Mouse (Mus musculus) embryonic facial prominence, embryonic 12.5 days (tissue): ENCODE results near the gene Wdr31. TPM values are rescaled to one million over a fixed set of nuclear protein-coding genes. Genes with fewer than 3 reads are reported as not detected.

Experiments used
- ATAC-seq: fragments of 200-750 bp; cut with Nextera tagmentation; 2 replicates; pipeline ENCODE4 v1.8.0; 2017; ENCODE audit not compliant: insufficient number of reproducible peaks, insufficient read depth, low FRiP score, low TSS enrichment
- H3K27ac ChIP-seq: fragments of 300-500 bp; sonication (generic); 2 replicates; pipeline ENCODE4 v1.5.1; 2016; ENCODE audit warnings: mild to moderate bottlenecking
- H3K27me3 ChIP-seq: fragments of 300-500 bp; sonication (generic); 2 replicates; pipeline ENCODE4 v1.6.1; 2016; ENCODE audit warnings: mild to moderate bottlenecking, moderate library complexity
- H3K36me3 ChIP-seq: fragments of 300-500 bp; sonication (generic); 2 replicates; pipeline ENCODE4 v1.6.1; 2016; ENCODE audit warnings: mild to moderate bottlenecking
- H3K4me1 ChIP-seq: fragments of 300-500 bp; sonication (generic); 2 replicates; pipeline ENCODE4 v1.6.1; 2016
- H3K4me2 ChIP-seq: fragments of 300-500 bp; sonication (generic); replicated peaks from 2 replicates; pipeline ENCODE4 v1.6.1; 2016; ENCODE audit warnings: mild to moderate bottlenecking, moderate library complexity
- H3K4me3 ChIP-seq: fragments of 300-500 bp; sonication (generic); 2 replicates; pipeline ENCODE4 v1.5.1; 2016; ENCODE audit warnings: mild to moderate bottlenecking
- H3K9ac ChIP-seq: fragments of 300-500 bp; sonication (generic); 2 replicates; pipeline ENCODE4 v1.6.1; 2016; ENCODE audit warnings: mild to moderate bottlenecking, moderate library complexity
- H3K9me3 ChIP-seq: fragments of 300-500 bp; sonication (generic); 2 replicates; pipeline ENCODE4 v1.6.1; 2016; ENCODE audit warnings: mild to moderate bottlenecking, moderate library complexity
- WGBS: fragments of 180-500 bp; shearing (Covaris S2); methylation state at CpG from one replicate; pipeline ENCODE4 v1.1.7; 2016; 5-methylcytosine and 5-hydroxymethylcytosine counted together
- polyA plus RNA-seq: library from polyadenylated mRNA; unstranded; fragments of >200 nt; fragmentation: Nextera tagmentation; extraction: Ambion mirVana; gene quantifications from 2 replicates; pipeline ENCODE4 v1.2.1, GENCODE M21; 2016

Wdr31 gene
- polyA plus RNA-seq, 1 experiment from 2014 or later: 8.8 TPM

DNA sequence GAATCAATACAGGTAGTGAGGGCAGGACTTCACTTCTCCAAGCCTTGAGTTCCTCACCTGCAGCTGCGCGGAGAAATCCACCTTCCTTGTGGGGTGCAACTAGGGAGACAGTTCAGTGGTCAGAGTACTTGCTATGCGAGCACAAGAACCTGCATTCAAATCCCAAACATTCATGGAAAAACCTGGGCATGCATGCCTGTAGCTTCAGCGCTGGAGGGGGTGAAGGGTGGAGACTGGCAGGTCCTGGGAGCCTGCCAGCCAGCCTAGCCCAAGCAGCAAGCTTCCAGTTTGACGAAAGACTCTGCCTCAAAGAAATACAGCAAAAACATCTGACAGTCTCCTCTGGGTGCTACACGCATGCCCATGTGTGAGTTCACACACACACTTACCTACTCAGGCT lies 35.6 kb downstream of the Wdr31 start, which contains the start of gene Rnf183:
TSS of gene Rnf183 (minus strand) at position 172 of the 400 bp plus-strand sequence.
- Histone ChIP-seq H3K4me1 (no peaks in the 10 kb centered on the region), H3K9me3 (no peaks in the 10 kb centered on the region), H3K27me3 (no peaks in the 10 kb centered on the region), H3K9ac (no peak within 1 kb of the TSS), H3K4me2 (no peak within 1 kb of the TSS), H3K36me3 (no peaks in the 10 kb centered on the region), H3K27ac (no peak within 1 kb of the TSS), H3K4me3 (no peak within 1 kb of the TSS)
- ATAC-seq: no peak
- WGBS: 79% methylated on average over 6 of the region's 6 CpGs

DNA sequence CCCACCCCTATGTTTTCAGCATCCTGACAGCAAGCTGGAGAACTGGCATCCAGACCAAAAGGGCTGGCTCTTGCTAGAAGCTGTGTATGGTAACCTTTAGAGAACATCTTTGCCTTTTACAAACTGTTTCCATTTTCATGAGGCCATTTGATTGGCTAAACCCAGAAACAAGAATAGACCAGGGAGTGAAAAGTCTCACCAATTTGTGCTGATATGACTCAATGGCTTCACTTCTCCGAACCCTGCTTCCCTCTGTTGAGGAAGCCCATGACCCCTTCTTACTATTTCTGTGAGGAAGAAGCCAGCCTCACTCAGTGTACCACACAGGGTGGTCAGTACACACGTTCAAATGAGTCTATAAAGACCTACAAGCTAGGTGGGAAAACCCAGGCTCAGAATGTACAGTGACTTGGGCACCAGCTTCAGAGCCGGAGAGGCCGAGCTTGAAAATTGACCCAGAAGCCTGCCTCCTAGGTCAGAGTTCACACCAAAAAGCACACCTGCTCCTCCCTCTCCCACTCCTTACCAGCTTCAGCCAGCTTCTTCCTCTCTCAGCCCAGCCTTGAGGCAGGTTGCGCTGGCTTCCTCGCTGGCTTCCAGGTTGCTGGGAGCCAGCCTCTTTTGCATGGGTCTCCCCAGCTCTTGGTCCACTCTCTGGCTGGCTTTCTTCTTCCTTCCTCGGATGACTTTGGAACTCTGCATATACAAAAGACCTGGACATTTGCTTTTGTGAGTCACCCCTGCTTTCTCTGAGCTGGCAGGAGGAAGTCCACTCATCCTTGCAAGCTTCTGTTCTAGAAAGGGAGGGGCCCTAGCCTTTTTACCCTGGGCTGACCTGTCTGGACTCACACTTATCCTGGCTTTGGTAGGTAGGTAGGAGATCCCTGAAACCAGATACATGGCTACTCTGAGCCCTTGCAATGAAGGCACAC lies 36.5 kb downstream of the Wdr31 start:
- Histone ChIP-seq H3K4me3 (no peak overlapping the region), H3K4me2 (no peak overlapping the region), H3K27me3 (no peaks in the 10 kb centered on the region), H3K9ac (no peak overlapping the region), H3K36me3 (no peaks in the 10 kb centered on the region), H3K27ac (no peak overlapping the region), H3K4me1 (no peaks in the 10 kb centered on the region), H3K9me3 (no peaks in the 10 kb centered on the region)
- no peak for ATAC-seq
- 74% methylated on average over 7 of the region's 7 CpGs for WGBS

- Histone ChIP-seq H3K4me1 (no peaks in the 10 kb centered on the region), H3K4me3 (no peak overlapping the region), H3K9ac (no peak overlapping the region), H3K4me2 (no peak overlapping the region), H3K36me3 (no peaks in the 10 kb centered on the region), H3K27ac (no peak overlapping the region), H3K27me3 (no peaks in the 10 kb centered on the region), H3K9me3 (no peaks in the 10 kb centered on the region)
- ATAC-seq: no peak
- WGBS: 84% methylated on average over 4 of the region's 4 CpGs
Measured at GRCm38 (mm10) chr4:62431522-62431921, 39.2 kb downstream of the Wdr31 start.

DNA sequence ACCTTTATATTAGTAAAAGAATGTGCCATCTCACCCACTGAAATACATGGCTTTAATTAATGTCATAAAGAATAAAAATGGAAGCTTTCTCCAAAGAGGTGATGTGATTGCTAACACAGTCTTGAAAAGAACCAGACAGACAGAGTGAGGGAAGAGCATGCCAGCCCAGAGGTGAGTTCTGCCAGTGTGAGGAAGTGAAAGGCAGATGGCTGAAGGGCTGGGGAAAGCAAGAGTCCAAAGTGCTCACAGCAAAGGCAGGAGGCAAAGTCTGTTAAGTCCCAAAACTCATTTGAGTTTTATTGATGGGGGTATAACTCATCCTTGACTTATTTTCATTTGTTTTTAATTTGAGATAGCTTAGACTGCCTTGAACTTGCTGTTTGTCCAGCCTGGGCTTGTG lies 40.0 kb downstream of the Wdr31 start:
- H3K27me3 ChIP-seq: no peaks in the 10 kb centered on the region
- no peak for ATAC-seq
- no peak overlapping the region for H3K9ac ChIP-seq
- H3K36me3 ChIP-seq: 0 out of 2 replicates have a peak, but pooled peaks cover 1% of the 10 kb centered on the region
- H3K4me1 ChIP-seq: no peaks in the 10 kb centered on the region
- no peak overlapping the region for H3K27ac ChIP-seq
- H3K4me3 ChIP-seq: no peak overlapping the region
- no peak overlapping the region for H3K4me2 ChIP-seq
- H3K9me3 ChIP-seq: no peaks in the 10 kb centered on the region

GRCm38 (mm10) chr4:62429616-62430015 lies 41.1 kb downstream of the Wdr31 start:
- Histone ChIP-seq H3K27me3 (no peaks in the 10 kb centered on the region), H3K4me1 (no peaks in the 10 kb centered on the region), H3K36me3 (peaks cover 12% of the 10 kb centered on the region), H3K9ac (no peak overlapping the region), H3K9me3 (no peaks in the 10 kb centered on the region), H3K27ac (no peak overlapping the region), H3K4me2 (no peak overlapping the region), H3K4me3 (no peak overlapping the region)
- ATAC-seq: no peak
- 84% methylated on average over 9 of the region's 9 CpGs for WGBS

- no peaks in the 10 kb centered on the region for H3K27me3 ChIP-seq
- H3K9me3 ChIP-seq: no peaks in the 10 kb centered on the region
- H3K36me3 ChIP-seq: peaks cover 24% of the 10 kb centered on the region
- H3K9ac ChIP-seq: no peak overlapping the region
- H3K4me3 ChIP-seq: no peak overlapping the region
- no peaks in the 10 kb centered on the region for H3K4me1 ChIP-seq
- 77% methylated on average over 17 of the region's 17 CpGs for WGBS
- peak; percentile 49; the same call in 1 of the 2 replicates for ATAC-seq
- H3K27ac ChIP-seq: no peak overlapping the region
- H3K4me2 ChIP-seq: no peak overlapping the region
Measured at GRCm38 (mm10) chr4:62427978-62428758, 42.5 kb downstream of the Wdr31 start.

DNA sequence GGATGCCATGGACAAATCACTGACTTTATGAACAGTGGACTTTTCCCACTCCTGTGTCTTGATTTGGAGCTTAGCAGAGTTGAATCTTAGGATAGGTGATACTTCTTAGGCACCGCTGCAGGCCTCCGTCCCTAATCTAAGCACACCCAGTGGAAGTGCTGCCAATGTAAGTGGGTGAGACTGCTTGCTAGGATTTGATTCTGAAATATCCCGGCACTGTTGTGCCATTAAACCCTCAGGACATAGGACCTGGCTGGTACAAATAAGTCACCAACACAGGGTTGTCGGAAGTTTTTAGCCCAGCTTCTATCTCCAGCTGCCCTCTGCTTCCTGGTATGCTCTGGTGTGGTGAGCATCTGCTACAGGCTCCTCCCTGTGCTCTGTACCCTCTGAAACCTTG lies 44.8 kb downstream of the Wdr31 start:
- ATAC-seq: no peak

GRCm38 (mm10) chr4:62419091-62419490 lies 51.6 kb downstream of the Wdr31 start:
- no peaks in the 10 kb centered on the region for H3K9me3 ChIP-seq
- WGBS: 95% methylated on average over 6 of the region's 6 CpGs
- H3K4me1 ChIP-seq: no peaks in the 10 kb centered on the region
- H3K36me3 ChIP-seq: peaks cover 98% of the 10 kb centered on the region
- no peaks in the 10 kb centered on the region for H3K27me3 ChIP-seq
- no peak overlapping the region for H3K4me3 ChIP-seq
- no peak overlapping the region for H3K27ac ChIP-seq
- no peak for ATAC-seq
- no peak overlapping the region for H3K4me2 ChIP-seq
- no peak overlapping the region for H3K9ac ChIP-seq

More for the DNA sequence above, 44.8 kb downstream of the Wdr31 start:
- Histone ChIP-seq H3K4me2 (no peak overlapping the region), H3K36me3 (peaks cover 46% of the 10 kb centered on the region), H3K27me3 (no peaks in the 10 kb centered on the region), H3K4me1 (no peaks in the 10 kb centered on the region), H3K9ac (no peak overlapping the region), H3K4me3 (no peak overlapping the region), H3K9me3 (no peaks in the 10 kb centered on the region), H3K27ac (no peak overlapping the region)
- 95% methylated on average over 4 of the region's 4 CpGs for WGBS

- H3K27me3 ChIP-seq: no peaks in the 10 kb centered on the region
- 89% methylated on average over 8 of the region's 8 CpGs for WGBS
- H3K27ac ChIP-seq: no peak overlapping the region
- no peaks in the 10 kb centered on the region for H3K4me1 ChIP-seq
- no peak for ATAC-seq
- no peaks in the 10 kb centered on the region for H3K9me3 ChIP-seq
- H3K9ac ChIP-seq: no peak overlapping the region
- no peak overlapping the region for H3K4me2 ChIP-seq
- no peak overlapping the region for H3K4me3 ChIP-seq
- H3K36me3 ChIP-seq: peaks cover 97% of the 10 kb centered on the region
Measured at GRCm38 (mm10) chr4:62418448-62418847, 52.2 kb downstream of the Wdr31 start.

GRCm38 (mm10) chr4:62411606-62412005 lies 59.1 kb downstream of the Wdr31 start:
- H3K4me1 ChIP-seq: peaks cover 16% of the 10 kb centered on the region
- 94% methylated on average over 10 of the region's 10 CpGs for WGBS
- H3K4me2 ChIP-seq: no peak overlapping the region
- no peak overlapping the region for H3K27ac ChIP-seq
- ATAC-seq: no peak
- H3K27me3 ChIP-seq: no peaks in the 10 kb centered on the region
- no peak overlapping the region for H3K9ac ChIP-seq
- H3K4me3 ChIP-seq: no peak overlapping the region
- no peaks in the 10 kb centered on the region for H3K9me3 ChIP-seq
- peaks cover 53% of the 10 kb centered on the region for H3K36me3 ChIP-seq

DNA sequence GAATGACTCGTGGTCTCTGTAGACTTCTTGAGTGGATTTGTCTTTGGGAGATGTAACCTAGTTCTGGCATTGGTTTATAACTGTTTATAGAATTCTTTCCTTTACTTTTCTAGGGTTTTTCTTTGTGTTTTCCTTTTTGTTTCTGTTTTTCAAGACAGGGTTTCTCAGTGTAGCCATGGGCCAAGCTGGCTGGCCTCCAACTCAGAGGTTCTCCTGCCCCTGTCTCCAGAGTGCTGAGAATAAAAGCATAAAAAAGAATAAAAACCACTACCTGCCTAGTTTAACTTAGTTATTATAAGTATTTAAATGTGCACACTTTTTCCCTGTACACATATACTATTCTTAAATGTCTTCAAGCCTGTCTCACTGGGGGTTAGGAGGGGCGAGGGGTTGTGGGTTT lies 60.4 kb downstream of the Wdr31 start:
- Histone ChIP-seq H3K27me3 (no peaks in the 10 kb centered on the region), H3K4me1 (peaks cover 21% of the 10 kb centered on the region), H3K9ac (no peak overlapping the region), H3K36me3 (peaks cover 40% of the 10 kb centered on the region), H3K4me3 (peak overlapping the region; percentile 69; the same call in 1 of the 2 replicates), H3K27ac (no peak overlapping the region), H3K4me2 (peak overlapping the region; percentile 82), H3K9me3 (no peaks in the 10 kb centered on the region)
- 85% methylated on average over 2 of the region's 2 CpGs for WGBS
- ATAC-seq: no peak

- ATAC-seq: no peak
- Histone ChIP-seq H3K9me3 (no peaks in the 10 kb centered on the region), H3K36me3 (peaks cover 38% of the 10 kb centered on the region), H3K4me3 (peak overlapping the region; percentile 69), H3K27me3 (no peaks in the 10 kb centered on the region), H3K27ac (no peak overlapping the region), H3K4me2 (peak overlapping the region; percentile 82), H3K4me1 (peaks cover 25% of the 10 kb centered on the region), H3K9ac (peak overlapping the region; percentile 83)
- 35% methylated on average over 6 of the region's 6 CpGs for WGBS
Measured at GRCm38 (mm10) chr4:62409615-62410014, 61.1 kb downstream of the Wdr31 start.
